Mouse (Mus musculus) C2C12 (cell line): ENCODE results near the gene Srsf2. TPM values are rescaled to one million over a fixed set of nuclear protein-coding genes. Genes with fewer than 3 reads are reported as not detected.
A peak's percentile ranks its signal among the peaks of the same experiment; 100 is the strongest.

Source experiments
- H3K27me3 ChIP-seq: one replicate; pipeline ENCODE4 v1.6.1; 2011; ENCODE audit not compliant: control insufficient read depth, insufficient read depth, insufficient read length
- H3K36me3 ChIP-seq: one replicate; pipeline ENCODE4 v1.6.1; 2011; ENCODE audit not compliant: control insufficient read depth, insufficient read depth
- H3K4me3 ChIP-seq: one replicate; pipeline ENCODE4 v1.5.1; 2011; ENCODE audit warnings: mild to moderate bottlenecking, control low read depth; ENCODE audit not compliant: poor library complexity, insufficient read depth, severe bottlenecking
- H3K79me2 ChIP-seq: one replicate; pipeline ENCODE4 v1.6.1; 2011; ENCODE audit not compliant: control insufficient read depth, insufficient read depth
- H3K79me3 ChIP-seq: one replicate; pipeline ENCODE4 v1.6.1; 2011; ENCODE audit warnings: low read depth, control low read depth
- H3ac ChIP-seq: one replicate; pipeline ENCODE3; 2011; ENCODE audit warnings: low read depth; ENCODE audit not compliant: control insufficient read depth, insufficient read length
- CEBPB ChIP-seq: IDR thresholded peaks from one replicate; pipeline ENCODE4 v1.6.1; 2011; ENCODE audit warnings: low read depth, mild to moderate bottlenecking, control low read depth, moderate library complexity
- CTCF ChIP-seq: IDR thresholded peaks from one replicate; pipeline ENCODE4 v1.5.1; 2011; ENCODE audit not compliant: control insufficient read depth, insufficient read depth, insufficient read length
- FOSL1 ChIP-seq: IDR thresholded peaks from one replicate; pipeline ENCODE4 v1.8.0; 2011; ENCODE audit warnings: mild to moderate bottlenecking, low read length; ENCODE audit not compliant: poor library complexity, insufficient read depth, severe bottlenecking
- MAX ChIP-seq: IDR thresholded peaks from one replicate; pipeline ENCODE4 v1.6.1; 2011; ENCODE audit warnings: mild to moderate bottlenecking, control low read depth
- MYOD1 ChIP-seq: IDR thresholded peaks from one replicate; pipeline ENCODE4 v1.6.1; 2011; ENCODE audit warnings: low read depth; ENCODE audit not compliant: control insufficient read depth, insufficient read length
- MYOG ChIP-seq: IDR thresholded peaks from one replicate; pipeline ENCODE4 v1.6.1; 2011; ENCODE audit not compliant: control insufficient read depth, insufficient read length; ENCODE audit errors: extremely low read depth
- USF1 ChIP-seq: IDR thresholded peaks from one replicate; pipeline ENCODE4 v1.6.1; 2011; ENCODE audit warnings: low read depth, mild to moderate bottlenecking, control low read depth, moderate library complexity
- polyA plus RNA-seq: library from polyadenylated mRNA; unstranded; fragments of >200 nt; fragmentation: generic; extraction: Trizol; gene quantifications from one replicate; pipeline ENCODE4 v1.2.1, GENCODE M21; 2012; ENCODE audit warnings: missing spikeins

Gene Srsf2
- polyA plus RNA-seq, 1 experiment = 326 TPM

- Histone ChIP-seq H3K79me3 (peaks cover 1% of the 10 kb centered on the region), H3K4me3 (no peak overlapping the region), H3ac (no peak overlapping the region), H3K36me3 (peaks cover 35% of the 10 kb centered on the region), H3K79me2 (peaks cover 12% of the 10 kb centered on the region), H3K27me3 (no peaks in the 10 kb centered on the region)
- TF ChIP-seq MYOG = no peak
- TF ChIP-seq CEBPB = no peak
- no peak for TF ChIP-seq USF1
- TF ChIP-seq FOSL1 = no peak
- TF ChIP-seq MYOD1 = no peak
- no peak for TF ChIP-seq MAX
- no peak for TF ChIP-seq CTCF
These were observed 42.4 kb downstream of the Srsf2 start for GRCm38 (mm10) chr11:116810528-116810927.

DNA sequence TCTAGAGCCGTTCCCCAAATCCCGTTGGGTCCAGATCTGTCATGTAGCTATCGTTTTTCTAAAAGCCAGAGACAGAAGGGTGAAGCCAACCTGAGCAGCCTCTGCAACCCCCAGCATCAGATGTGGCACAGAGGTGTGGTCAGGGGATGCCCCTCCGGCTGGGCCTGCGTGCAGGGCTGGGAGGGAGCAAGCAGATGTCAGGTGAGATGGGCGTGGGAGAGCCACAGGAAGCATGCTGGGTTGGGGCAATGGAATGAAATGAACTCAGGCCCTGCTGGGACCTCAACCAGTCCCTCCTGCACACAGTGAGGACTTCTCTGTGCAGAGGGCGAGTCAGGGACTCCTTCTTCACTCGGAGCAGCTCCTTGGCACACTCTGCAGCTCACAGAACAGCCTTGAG lies 43.4 kb downstream of the Srsf2 start:
- Histone ChIP-seq H3K27me3 (no peaks in the 10 kb centered on the region), H3K79me3 (no peaks in the 10 kb centered on the region), H3ac (no peak overlapping the region), H3K36me3 (peaks cover 35% of the 10 kb centered on the region), H3K79me2 (peaks cover 2% of the 10 kb centered on the region), H3K4me3 (no peak overlapping the region)
- TF ChIP-seq CTCF = no peak
- no peak for TF ChIP-seq FOSL1
- no peak for TF ChIP-seq MAX
- TF ChIP-seq MYOD1 = no peak
- TF ChIP-seq MYOG = no peak
- no peak for TF ChIP-seq CEBPB
- no peak for TF ChIP-seq USF1

- no peak overlapping the region for H3K4me3 ChIP-seq
- peaks cover 34% of the 10 kb centered on the region for H3K36me3 ChIP-seq
These were observed 44.0 kb downstream of the Srsf2 start for GRCm38 (mm10) chr11:116808811-116809395.

GRCm38 (mm10) chr11:116807938-116808606 lies 44.8 kb downstream of the Srsf2 start:
- Histone ChIP-seq H3K4me3 (no peak overlapping the region), H3K79me3 (no peaks in the 10 kb centered on the region), H3K27me3 (no peaks in the 10 kb centered on the region), H3K36me3 (peaks cover 29% of the 10 kb centered on the region), H3K79me2 (no peaks in the 10 kb centered on the region), H3ac (no peak overlapping the region)
- no peak for TF ChIP-seq MAX
- no peak for TF ChIP-seq FOSL1
- no peak for TF ChIP-seq MYOG
- peak; percentile 46 for TF ChIP-seq CTCF
- TF ChIP-seq USF1 = no peak
- TF ChIP-seq CEBPB = no peak
- TF ChIP-seq MYOD1 = peak; percentile 22

More at GRCm38 (mm10) chr11:116808811-116809395, 44.0 kb downstream of the Srsf2 start:
- Histone ChIP-seq H3K79me3 (no peaks in the 10 kb centered on the region), H3K79me2 (no peaks in the 10 kb centered on the region), H3K27me3 (no peaks in the 10 kb centered on the region), H3ac (no peak overlapping the region)
- TF ChIP-seq MAX = no peak
- TF ChIP-seq MYOG = no peak
- TF ChIP-seq FOSL1 = no peak
- TF ChIP-seq CEBPB = no peak
- TF ChIP-seq USF1 = no peak
- TF ChIP-seq MYOD1 = no peak
- TF ChIP-seq CTCF = no peak

GRCm38 (mm10) chr11:116807526-116807925 lies 45.4 kb downstream of the Srsf2 start:
- peaks cover 33% of the 10 kb centered on the region for H3K36me3 ChIP-seq
- no peaks in the 10 kb centered on the region for H3K79me2 ChIP-seq
- no peaks in the 10 kb centered on the region for H3K27me3 ChIP-seq
- no peaks in the 10 kb centered on the region for H3K79me3 ChIP-seq
- H3ac ChIP-seq = no peak overlapping the region
- no peak overlapping the region for H3K4me3 ChIP-seq
- TF ChIP-seq MAX = no peak
- no peak for TF ChIP-seq MYOG

GRCm38 (mm10) chr11:116807116-116807515 lies 45.8 kb downstream of the Srsf2 start:
- no peak for TF ChIP-seq MAX
- no peak overlapping the region for H3K4me3 ChIP-seq
- no peaks in the 10 kb centered on the region for H3K79me3 ChIP-seq

More at GRCm38 (mm10) chr11:116807116-116807515, 45.8 kb downstream of the Srsf2 start:
- no peaks in the 10 kb centered on the region for H3K79me2 ChIP-seq
- H3K36me3 ChIP-seq = peaks cover 33% of the 10 kb centered on the region
- no peaks in the 10 kb centered on the region for H3K27me3 ChIP-seq
- no peak overlapping the region for H3ac ChIP-seq
